Mouse (Mus musculus) left cerebral cortex, postnatal 14 days (tissue): Measurements from ENCODE around the gene Cpt1a. TPM values are rescaled to one million over a fixed set of nuclear protein-coding genes. Genes with fewer than 3 reads are reported as not detected.

Experiments
- DNase-seq, 2 experiments: peaks; one replicate each; pipeline ENCODE4 v3.0.0; 2021 to 2022; ENCODE audit warnings: low spot score in 2 of 2, mixed read lengths in 1 of 2
- intact Hi-C: fragments of 180-260 bp; cut with DNase I; formaldehyde crosslinking; loops from one replicate; pipeline ENCODE4 v1.15.1; 2025
- total RNA-seq, 2 experiments: library from RNA; stranded (reverse); gene quantifications; 2 replicates each; pipeline ENCODE4 v1.2.3; 2021

The Cpt1a gene
- total RNA-seq, 2 experiments from 2014 or later: 29.8 to 32.2 TPM

GRCm38 (mm10) chr19:3323753-3324270, 1.7 kb downstream of the Cpt1a start:
- DNase-seq: peak in 1 of 2 experiments; percentile 43
- intact Hi-C loops: no loop called here

GRCm38 (mm10) chr19:3324271-3324811, 2.2 kb downstream of the Cpt1a start:
- no peak for DNase-seq
- intact Hi-C loops: no loop called here

- intact Hi-C loops: no loop called here
- DNase-seq: peak; percentile 72 to 77
Measured at GRCm38 (mm10) chr19:3324931-3325711, 3.0 kb downstream of the Cpt1a start.

GRCm38 (mm10) chr19:3325771-3326478, 3.8 kb downstream of the Cpt1a start:
- no peak for DNase-seq
- intact Hi-C loops: no loop called here

- intact Hi-C loops: no loop called here
- DNase-seq: no peak
Measured at GRCm38 (mm10) chr19:3326479-3327047, 4.4 kb downstream of the Cpt1a start.

- intact Hi-C loops: no loop called here
- DNase-seq: no peak
Measured at GRCm38 (mm10) chr19:3333247-3333646, 11.1 kb downstream of the Cpt1a start.

GRCm38 (mm10) chr19:3333694-3334515, 11.8 kb downstream of the Cpt1a start:
- DNase-seq: no peak
- intact Hi-C loops: no loop called here

- DNase-seq: no peak
- intact Hi-C loops: no loop called here
Measured at GRCm38 (mm10) chr19:3334550-3334949, 12.4 kb downstream of the Cpt1a start.

GRCm38 (mm10) chr19:3335917-3336316, 13.8 kb downstream of the Cpt1a start:
- intact Hi-C loops: no loop called here
- DNase-seq: no peak

- no peak for DNase-seq
- intact Hi-C loops: no loop called here
Measured at GRCm38 (mm10) chr19:3336485-3337255, 14.5 kb downstream of the Cpt1a start.

- no peak for DNase-seq
- intact Hi-C loops: no loop called here
Measured at GRCm38 (mm10) chr19:3339187-3339586, 17.1 kb downstream of the Cpt1a start.

- intact Hi-C loops: no loop called here
- DNase-seq: peak; percentile 40 to 44
Measured at GRCm38 (mm10) chr19:3341021-3341420, 18.9 kb downstream of the Cpt1a start.

- intact Hi-C loops: no loop called here
- no peak for DNase-seq
Measured at GRCm38 (mm10) chr19:3343929-3344328, 21.8 kb downstream of the Cpt1a start.

- intact Hi-C loops: no loop called here
- DNase-seq: no peak
Measured at GRCm38 (mm10) chr19:3344636-3345544, 22.8 kb downstream of the Cpt1a start.

- DNase-seq: no peak
- intact Hi-C loops: no loop called here
Measured at GRCm38 (mm10) chr19:3347784-3348183, 25.6 kb downstream of the Cpt1a start.

GRCm38 (mm10) chr19:3353415-3354111, 31.4 kb downstream of the Cpt1a start:
- peak; percentile 20 to 32 for DNase-seq
- intact Hi-C loops: no loop called here

GRCm38 (mm10) chr19:3355096-3355495, 33.0 kb downstream of the Cpt1a start:
- no peak for DNase-seq
- intact Hi-C loops: no loop called here
